Mouse (Mus musculus) heart, embryonic 10.5 days (tissue): ENCODE data around the gene Slc52a3. TPM values are rescaled to one million over a fixed set of nuclear protein-coding genes. Genes with fewer than 3 reads are reported as not detected.

Source experiments
- DNase-seq: peaks from one replicate; pipeline ENCODE4 v3.0.0-alpha.2; 2017; ENCODE audit warnings: low spot score
- H3K27ac ChIP-seq: fragments of 300-500 bp; sonication (generic); 2 replicates; pipeline ENCODE4 v1.5.1; 2016; ENCODE audit warnings: mild to moderate bottlenecking
- H3K27me3 ChIP-seq: fragments of 300-500 bp; sonication (generic); 2 replicates; pipeline ENCODE4 v1.6.1; 2016; ENCODE audit warnings: mild to moderate bottlenecking; ENCODE audit not compliant: poor library complexity, insufficient read depth, severe bottlenecking
- H3K36me3 ChIP-seq: fragments of 300-500 bp; sonication (generic); 2 replicates; pipeline ENCODE4 v1.6.1; 2016; ENCODE audit warnings: mild to moderate bottlenecking, moderate library complexity
- H3K4me1 ChIP-seq: fragments of 300-500 bp; sonication (generic); 2 replicates; pipeline ENCODE4 v1.6.1; 2016; ENCODE audit warnings: mild to moderate bottlenecking
- H3K4me3 ChIP-seq: fragments of 300-500 bp; sonication (generic); 2 replicates; pipeline ENCODE4 v1.5.1; 2016; ENCODE audit warnings: mild to moderate bottlenecking, moderate library complexity
- H3K9me3 ChIP-seq: fragments of 300-500 bp; sonication (generic); 2 replicates; pipeline ENCODE4 v1.6.1; 2016; ENCODE audit warnings: mild to moderate bottlenecking, moderate library complexity
- WGBS: fragments of 180-500 bp; shearing (Covaris S2); methylation state at CpG from one replicate; pipeline ENCODE4 v1.1.7; 2016; 5-methylcytosine and 5-hydroxymethylcytosine counted together
- polyA plus RNA-seq: library from polyadenylated mRNA; unstranded; fragments of >200 nt; fragmentation: Nextera tagmentation; extraction: Ambion mirVana; gene quantifications from 2 replicates; pipeline ENCODE4 v1.2.1, GENCODE M21; 2016

Slc52a3 gene
- polyA plus RNA-seq, 1 experiment from 2014 or later, result 1.2 TPM

GRCm38 (mm10) chr2:151967176-151967750 is 29.0 kb upstream of the Slc52a3 start:
- Histone ChIP-seq H3K4me1 (peaks cover 57% of the 10 kb centered on the region), H3K27me3 (peaks cover 71% of the 10 kb centered on the region), H3K27ac (no peak overlapping the region), H3K36me3 (peaks cover 18% of the 10 kb centered on the region), H3K9me3 (no peaks in the 10 kb centered on the region), H3K4me3 (no peak overlapping the region)
- WGBS, result 34% methylated on average over 9 of the region's 9 CpGs
- no peak for DNase-seq

GRCm38 (mm10) chr2:151967792-151968191 is 28.5 kb upstream of the Slc52a3 start:
- DNase-seq, result no peak
- Histone ChIP-seq H3K4me3 (no peak overlapping the region), H3K27ac (no peak overlapping the region), H3K27me3 (peaks cover 76% of the 10 kb centered on the region), H3K4me1 (peaks cover 57% of the 10 kb centered on the region), H3K9me3 (no peaks in the 10 kb centered on the region), H3K36me3 (peaks cover 18% of the 10 kb centered on the region)
- 63% methylated on average over 2 of the region's 2 CpGs for WGBS

- H3K27ac ChIP-seq, result no peak overlapping the region
- peaks cover 79% of the 10 kb centered on the region for H3K27me3 ChIP-seq
- no peaks in the 10 kb centered on the region for H3K9me3 ChIP-seq
- H3K36me3 ChIP-seq, result peaks cover 18% of the 10 kb centered on the region
- peaks cover 57% of the 10 kb centered on the region for H3K4me1 ChIP-seq
- H3K4me3 ChIP-seq, result no peak overlapping the region
- WGBS, result 76% methylated on average over 8 of the region's 8 CpGs
- DNase-seq, result no peak
Observed at GRCm38 (mm10) chr2:151968451-151968850, 27.9 kb upstream of the Slc52a3 start.

- no peak overlapping the region for H3K27ac ChIP-seq
- H3K4me1 ChIP-seq, result peaks cover 57% of the 10 kb centered on the region
- H3K4me3 ChIP-seq, result no peak overlapping the region
- no peak for DNase-seq
- H3K9me3 ChIP-seq, result no peaks in the 10 kb centered on the region
- peaks cover 82% of the 10 kb centered on the region for H3K27me3 ChIP-seq
- 87% methylated on average over 7 of the region's 7 CpGs for whole genome bisulfite sequencing
- H3K36me3 ChIP-seq, result peaks cover 18% of the 10 kb centered on the region
Observed at GRCm38 (mm10) chr2:151968986-151969385, 27.3 kb upstream of the Slc52a3 start.

GRCm38 (mm10) chr2:151969396-151969795 is 26.9 kb upstream of the Slc52a3 start:
- Histone ChIP-seq H3K36me3 (peaks cover 18% of the 10 kb centered on the region), H3K4me3 (no peak overlapping the region), H3K4me1 (peaks cover 57% of the 10 kb centered on the region), H3K27ac (no peak overlapping the region), H3K27me3 (peaks cover 82% of the 10 kb centered on the region), H3K9me3 (no peaks in the 10 kb centered on the region)
- 85% methylated on average over 6 of the region's 6 CpGs for WGBS
- DNase-seq, result no peak

- Histone ChIP-seq H3K27me3 (peaks cover 84% of the 10 kb centered on the region), H3K27ac (peak overlapping the region; percentile 83), H3K36me3 (peaks cover 18% of the 10 kb centered on the region), H3K4me1 (peaks cover 52% of the 10 kb centered on the region), H3K9me3 (no peaks in the 10 kb centered on the region), H3K4me3 (peak overlapping the region; percentile 52)
- WGBS, result 36% methylated on average over 53 of the region's 53 CpGs
- DNase-seq, result peak; percentile 95
Observed at GRCm38 (mm10) chr2:151970191-151971172, 25.8 kb upstream of the Slc52a3 start.

- peaks cover 85% of the 10 kb centered on the region for H3K27me3 ChIP-seq
- WGBS, result 83% methylated on average over 5 of the region's 5 CpGs
Observed at GRCm38 (mm10) chr2:151971748-151972147, 24.6 kb upstream of the Slc52a3 start.

GRCm38 (mm10) chr2:151972880-151973594 is 23.3 kb upstream of the Slc52a3 start:
- H3K27ac ChIP-seq, result peak overlapping the region; percentile 30
- H3K36me3 ChIP-seq, result peaks cover 18% of the 10 kb centered on the region
- WGBS, result 12% methylated on average over 23 of the region's 23 CpGs
- DNase-seq, result no peak
- peaks cover 72% of the 10 kb centered on the region for H3K27me3 ChIP-seq
- peaks cover 54% of the 10 kb centered on the region for H3K4me1 ChIP-seq
- peak overlapping the region; percentile 50 for H3K4me3 ChIP-seq
- no peaks in the 10 kb centered on the region for H3K9me3 ChIP-seq

More at GRCm38 (mm10) chr2:151971748-151972147, 24.6 kb upstream of the Slc52a3 start:
- Histone ChIP-seq H3K4me3 (no peak overlapping the region), H3K9me3 (no peaks in the 10 kb centered on the region), H3K27ac (no peak overlapping the region), H3K4me1 (peaks cover 52% of the 10 kb centered on the region), H3K36me3 (peaks cover 18% of the 10 kb centered on the region)
- DNase-seq, result no peak

- 6% methylated on average over 36 of the region's 36 CpGs for WGBS
- peaks cover 58% of the 10 kb centered on the region for H3K4me1 ChIP-seq
- no peaks in the 10 kb centered on the region for H3K9me3 ChIP-seq
- peak overlapping the region; percentile 30 for H3K27ac ChIP-seq
- peaks cover 13% of the 10 kb centered on the region for H3K36me3 ChIP-seq
- no peak for DNase-seq
- peaks cover 64% of the 10 kb centered on the region for H3K27me3 ChIP-seq
- H3K4me3 ChIP-seq, result peak overlapping the region; percentile 50
Observed at GRCm38 (mm10) chr2:151973595-151974562, 22.4 kb upstream of the Slc52a3 start.

GRCm38 (mm10) chr2:151975295-151975694 is 21.0 kb upstream of the Slc52a3 start:
- WGBS, result 83% methylated on average over 5 of the region's 5 CpGs
- peaks cover 63% of the 10 kb centered on the region for H3K4me1 ChIP-seq
- H3K27ac ChIP-seq, result no peak overlapping the region
- H3K4me3 ChIP-seq, result no peak overlapping the region
- DNase-seq, result no peak
- H3K9me3 ChIP-seq, result no peaks in the 10 kb centered on the region
- peaks cover 50% of the 10 kb centered on the region for H3K27me3 ChIP-seq
- H3K36me3 ChIP-seq, result no peaks in the 10 kb centered on the region; the same call in 1 of the 2 replicates

- Histone ChIP-seq H3K9me3 (no peaks in the 10 kb centered on the region), H3K36me3 (no peaks in the 10 kb centered on the region), H3K4me1 (peaks cover 60% of the 10 kb centered on the region), H3K27ac (no peak overlapping the region), H3K4me3 (no peak overlapping the region), H3K27me3 (peaks cover 50% of the 10 kb centered on the region)
- no peak for DNase-seq
- 87% methylated on average over 3 of the region's 3 CpGs for WGBS
Observed at GRCm38 (mm10) chr2:151976067-151976466, 20.2 kb upstream of the Slc52a3 start.
